Mouse (Mus musculus) E14TG2a.4 (cell line): ENCODE data around the gene Zbp1.

Experiments used
- CTCF ChIP-seq: conservative IDR thresholded peaks from 2 replicates; pipeline ENCODE4 v1.5.1; 2014; ENCODE audit warnings: low read length
- NANOG ChIP-seq: IDR thresholded peaks from 2 replicates; pipeline ENCODE4 v1.6.1; 2014; ENCODE audit warnings: borderline replicate concordance, low read length, mixed read lengths
- POU5F1 ChIP-seq: IDR thresholded peaks from 2 replicates; pipeline ENCODE4 v1.6.1; 2014; ENCODE audit warnings: low read length, borderline replicate concordance

DNA sequence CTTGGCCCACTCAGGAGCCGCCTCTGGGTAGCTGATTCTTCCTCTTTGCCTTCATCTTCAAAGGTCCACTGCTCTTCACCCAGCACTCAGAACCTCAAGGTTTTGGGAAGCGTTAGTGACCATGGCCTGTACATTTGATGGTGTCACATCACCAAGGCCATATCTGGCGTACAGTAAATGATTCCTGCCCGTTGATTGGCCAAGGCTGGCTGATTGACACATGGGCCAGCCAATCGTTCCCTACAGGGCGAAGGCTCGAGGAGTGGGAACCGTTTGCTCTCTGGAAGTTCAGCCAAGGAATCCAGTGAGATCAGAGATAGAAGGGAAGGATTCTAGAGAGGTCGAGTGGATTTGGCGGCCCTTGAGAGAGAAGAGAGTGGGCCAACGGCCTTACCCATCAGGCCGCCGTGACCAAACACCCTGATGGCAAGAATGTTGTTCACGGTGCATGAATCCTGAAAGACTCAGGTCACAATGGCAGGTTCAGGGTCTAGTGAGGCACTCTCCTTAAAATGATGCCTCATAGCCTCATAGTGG is 13.1 kb downstream of the Zbp1 start:
- no peak for TF ChIP-seq NANOG
- TF ChIP-seq CTCF, result no peak
- no peak for TF ChIP-seq POU5F1
